Mouse (Mus musculus) embryonic facial prominence, embryonic 11.5 days (tissue): ENCODE data around the gene Gmpr. TPM values are rescaled to one million over a fixed set of nuclear protein-coding genes. Genes with fewer than 3 reads are reported as not detected.
A peak's percentile ranks its signal among the peaks of the same experiment; 100 is the strongest.

Experiments
- ATAC-seq: fragments of 200-750 bp; cut with Nextera tagmentation; replicated peaks from 2 replicates; pipeline ENCODE4 v1.8.0; 2017; ENCODE audit warnings: low read depth; ENCODE audit not compliant: insufficient number of reproducible peaks, low FRiP score, low TSS enrichment
- DNase-seq: peaks from one replicate; pipeline ENCODE4 v3.0.0-alpha.2; 2015; ENCODE audit warnings: low spot score
- H3K27ac ChIP-seq: fragments of 300-500 bp; sonication (generic); replicated peaks from 2 replicates; pipeline ENCODE4 v1.5.1; 2014; ENCODE audit warnings: mild to moderate bottlenecking, low read depth, low read length, control low read depth
- H3K27me3 ChIP-seq: fragments of 300-500 bp; sonication (generic); 2 replicates; pipeline ENCODE4 v1.6.1; 2014; ENCODE audit warnings: mild to moderate bottlenecking, low read length, moderate library complexity, mixed read lengths; ENCODE audit not compliant: control insufficient read depth, insufficient read depth
- H3K36me3 ChIP-seq: fragments of 300-500 bp; sonication (generic); replicated peaks from 2 replicates; pipeline ENCODE4 v1.6.1; 2014; ENCODE audit warnings: low read depth, mild to moderate bottlenecking, low read length, moderate library complexity, mixed read lengths; ENCODE audit not compliant: control insufficient read depth, insufficient read depth
- H3K4me1 ChIP-seq: fragments of 300-500 bp; sonication (generic); 2 replicates; pipeline ENCODE4 v1.6.1; 2014; ENCODE audit warnings: low read length, mixed read lengths; ENCODE audit not compliant: control insufficient read depth, insufficient read depth
- H3K4me2 ChIP-seq: fragments of 300-500 bp; sonication (generic); 2 replicates; pipeline ENCODE4 v1.6.1; 2014; ENCODE audit warnings: low read depth, mild to moderate bottlenecking, control low read depth, low read length, moderate library complexity
- H3K4me3 ChIP-seq: fragments of 300-500 bp; sonication (generic); 2 replicates; pipeline ENCODE4 v1.5.1; 2014; ENCODE audit warnings: low read depth, low read length, control low read depth
- H3K9ac ChIP-seq: fragments of 300-500 bp; sonication (generic); replicated peaks from 2 replicates; pipeline ENCODE4 v1.6.1; 2014; ENCODE audit warnings: mild to moderate bottlenecking, control low read depth, low read length
- H3K9me3 ChIP-seq: fragments of 300-500 bp; sonication (generic); replicated peaks from 2 replicates; pipeline ENCODE4 v1.6.1; 2016; ENCODE audit warnings: mild to moderate bottlenecking, low read length, inconsistent platforms, mixed read lengths; ENCODE audit not compliant: control insufficient read depth
- WGBS: fragments of 180-500 bp; shearing (Covaris S2); extraction: QIAGEN DNeasy Blood & Tissue Kit; methylation state at CpG from one replicate; pipeline ENCODE4 v1.1.7; 2014; 5-methylcytosine and 5-hydroxymethylcytosine counted together
- polyA plus RNA-seq: library from polyadenylated mRNA; unstranded; fragments of >200 nt; fragmentation: Nextera tagmentation; extraction: Ambion mirVana; gene quantifications from 2 replicates; pipeline ENCODE4 v1.2.1, GENCODE M21; 2014

The Gmpr gene
- polyA plus RNA-seq, 1 experiment from 2014 or later: 21.9 TPM

GRCm38 (mm10) chr13:45486598-45486997 is 20.6 kb upstream of the Gmpr start:
- Histone ChIP-seq H3K9ac (no peak overlapping the region), H3K4me2 (no peak overlapping the region), H3K4me3 (no peak overlapping the region), H3K4me1 (no peaks in the 10 kb centered on the region), H3K27ac (no peak overlapping the region), H3K9me3 (no peaks in the 10 kb centered on the region), H3K36me3 (no peaks in the 10 kb centered on the region), H3K27me3 (no peaks in the 10 kb centered on the region)
- 59% methylated on average over 2 of the region's 2 CpGs for WGBS
- DNase-seq (no peak), ATAC-seq (no peak)

GRCm38 (mm10) chr13:45491991-45492732 is 15.1 kb upstream of the Gmpr start:
- 84% methylated on average over 8 of the region's 8 CpGs for WGBS
- ATAC-seq: no peak

GRCm38 (mm10) chr13:45493846-45494245 is 13.4 kb upstream of the Gmpr start:
- Histone ChIP-seq H3K9me3 (no peaks in the 10 kb centered on the region), H3K4me2 (no peak overlapping the region), H3K36me3 (no peaks in the 10 kb centered on the region), H3K27me3 (no peaks in the 10 kb centered on the region), H3K4me3 (no peak overlapping the region), H3K9ac (no peak overlapping the region), H3K4me1 (no peaks in the 10 kb centered on the region), H3K27ac (no peak overlapping the region)
- ATAC-seq: no peak
- WGBS: 45% methylated on average over 10 of the region's 10 CpGs
- DNase-seq: peak; percentile 33

More at GRCm38 (mm10) chr13:45491991-45492732, 15.1 kb upstream of the Gmpr start:
- no peak overlapping the region for H3K4me3 ChIP-seq
- no peak for DNase-seq
- no peaks in the 10 kb centered on the region for H3K36me3 ChIP-seq
- no peak overlapping the region for H3K9ac ChIP-seq
- no peaks in the 10 kb centered on the region for H3K27me3 ChIP-seq
- H3K4me1 ChIP-seq: no peaks in the 10 kb centered on the region
- H3K9me3 ChIP-seq: no peaks in the 10 kb centered on the region
- H3K27ac ChIP-seq: no peak overlapping the region
- no peak overlapping the region for H3K4me2 ChIP-seq

- Histone ChIP-seq H3K9me3 (no peaks in the 10 kb centered on the region), H3K27me3 (no peaks in the 10 kb centered on the region), H3K4me2 (no peak overlapping the region), H3K27ac (no peak overlapping the region), H3K36me3 (no peaks in the 10 kb centered on the region), H3K9ac (no peak overlapping the region), H3K4me1 (no peaks in the 10 kb centered on the region), H3K4me3 (no peak overlapping the region)
- 88% methylated on average over 3 of the region's 3 CpGs for WGBS
- DNase-seq (no peak), ATAC-seq (no peak)
These were observed 8.6 kb upstream of the Gmpr start for GRCm38 (mm10) chr13:45498623-45499022.

- Histone ChIP-seq H3K27me3 (no peaks in the 10 kb centered on the region), H3K4me1 (no peaks in the 10 kb centered on the region), H3K9ac (no peak overlapping the region), H3K4me2 (no peak overlapping the region), H3K27ac (no peak overlapping the region), H3K4me3 (no peak overlapping the region), H3K9me3 (no peaks in the 10 kb centered on the region), H3K36me3 (no peaks in the 10 kb centered on the region)
- ATAC-seq: no peak
- no peak for DNase-seq
- 88% methylated on average over 3 of the region's 3 CpGs for WGBS
These were observed 7.9 kb upstream of the Gmpr start for GRCm38 (mm10) chr13:45499391-45499790.

GRCm38 (mm10) chr13:45499906-45500305 is 7.3 kb upstream of the Gmpr start:
- no peaks in the 10 kb centered on the region for H3K4me1 ChIP-seq
- H3K36me3 ChIP-seq: no peaks in the 10 kb centered on the region
- no peak for ATAC-seq
- no peaks in the 10 kb centered on the region for H3K27me3 ChIP-seq
- no peak overlapping the region for H3K27ac ChIP-seq
- H3K9ac ChIP-seq: no peak overlapping the region
- H3K4me2 ChIP-seq: no peak overlapping the region
- no peaks in the 10 kb centered on the region for H3K9me3 ChIP-seq
- DNase-seq: no peak
- WGBS: 83% methylated on average over 3 of the region's 3 CpGs
- H3K4me3 ChIP-seq: no peak overlapping the region

GRCm38 (mm10) chr13:45502791-45503190 is 4.5 kb upstream of the Gmpr start:
- ATAC-seq (no peak), DNase-seq (no peak)
- Histone ChIP-seq H3K4me1 (no peaks in the 10 kb centered on the region; the same call in 1 of the 2 replicates), H3K9me3 (no peaks in the 10 kb centered on the region), H3K9ac (no peak overlapping the region), H3K36me3 (no peaks in the 10 kb centered on the region), H3K27me3 (no peaks in the 10 kb centered on the region), H3K27ac (no peak overlapping the region), H3K4me3 (no peak overlapping the region), H3K4me2 (no peak overlapping the region)
- WGBS: 84% methylated on average over 5 of the region's 5 CpGs

GRCm38 (mm10) chr13:45505546-45505945 is 1.7 kb upstream of the Gmpr start:
- no peak overlapping the region for H3K9ac ChIP-seq
- no peak overlapping the region for H3K27ac ChIP-seq
- no peaks in the 10 kb centered on the region; the same call in 1 of the 2 replicates for H3K4me1 ChIP-seq
- ATAC-seq (no peak), DNase-seq (no peak)
- H3K27me3 ChIP-seq: 0 out of 2 replicates have a peak, but pooled peaks cover 2% of the 10 kb centered on the region
- WGBS: 92% methylated on average over 3 of the region's 3 CpGs
- no peak overlapping the region for H3K4me2 ChIP-seq
- H3K9me3 ChIP-seq: no peaks in the 10 kb centered on the region
- H3K4me3 ChIP-seq: no peak overlapping the region
- H3K36me3 ChIP-seq: no peaks in the 10 kb centered on the region
